Mouse (Mus musculus) lung, embryonic 14.5 days (tissue): ENCODE measurements around the gene Col2a1. TPM values are rescaled to one million over a fixed set of nuclear protein-coding genes. Genes with fewer than 3 reads are reported as not detected.

Experiments
- ATAC-seq: fragments of 200-750 bp; cut with Nextera tagmentation; 2 replicates; pipeline ENCODE4 v1.8.0; 2017; ENCODE audit warnings: mild to moderate bottlenecking, moderate TSS enrichment, moderate library complexity; ENCODE audit not compliant: insufficient read depth
- DNase-seq: peaks from one replicate; pipeline ENCODE4 v3.0.0-alpha.2; 2015
- H3K27ac ChIP-seq: fragments of 300-500 bp; sonication (generic); 2 replicates; pipeline ENCODE4 v1.5.1; 2014; ENCODE audit warnings: low read depth, mild to moderate bottlenecking, moderate library complexity
- H3K27me3 ChIP-seq: fragments of 300-500 bp; sonication (generic); 2 replicates; pipeline ENCODE4 v1.6.1; 2014; ENCODE audit warnings: low read length, control low read depth; ENCODE audit not compliant: insufficient read depth
- H3K36me3 ChIP-seq: fragments of 300-500 bp; sonication (generic); 2 replicates; pipeline ENCODE4 v1.6.1; 2014; ENCODE audit warnings: control low read depth; ENCODE audit not compliant: insufficient read depth
- H3K4me1 ChIP-seq: fragments of 300-500 bp; sonication (generic); 2 replicates; pipeline ENCODE4 v1.6.1; 2014; ENCODE audit warnings: antibody characterized with exemption, control low read depth; ENCODE audit not compliant: insufficient read depth
- H3K4me2 ChIP-seq: fragments of 300-500 bp; sonication (generic); 2 replicates; pipeline ENCODE4 v1.6.1; 2014; ENCODE audit warnings: mild to moderate bottlenecking
- H3K4me3 ChIP-seq: fragments of 300-500 bp; sonication (generic); 2 replicates; pipeline ENCODE4 v1.5.1; 2014; ENCODE audit warnings: low read depth, low read length
- H3K9ac ChIP-seq: fragments of 300-500 bp; sonication (generic); 2 replicates; pipeline ENCODE4 v1.6.1; 2014
- H3K9me3 ChIP-seq: fragments of 300-500 bp; sonication (generic); 2 replicates; pipeline ENCODE4 v1.6.1; 2016; ENCODE audit warnings: low read depth, low read length, control low read depth
- CTCF ChIP-seq: IDR thresholded peaks from 2 replicates; pipeline ENCODE4 v1.5.1; 2016; ENCODE audit warnings: antibody characterized with exemption, low read depth
- WGBS: fragments of 180-500 bp; shearing (Covaris S2); extraction: QIAGEN DNeasy Blood & Tissue Kit; methylation state at CpG from one replicate; pipeline ENCODE4 v1.1.7; 2014; 5-methylcytosine and 5-hydroxymethylcytosine counted together
- polyA plus RNA-seq: library from polyadenylated mRNA; unstranded; fragments of >200 nt; fragmentation: Nextera tagmentation; extraction: Ambion mirVana; gene quantifications from 2 replicates; pipeline ENCODE4 v1.2.1, GENCODE M21; 2014

Gene Col2a1
- polyA plus RNA-seq, 1 experiment from 2014 or later, result 33.3 TPM

- H3K9ac ChIP-seq, result peak overlapping the region; percentile 49
- no peaks in the 10 kb centered on the region for H3K36me3 ChIP-seq
- H3K9me3 ChIP-seq, result no peaks in the 10 kb centered on the region
- TF ChIP-seq CTCF, result peak; percentile 52
- ATAC-seq (peak; percentile 5; the same call in 1 of the 2 replicates), DNase-seq (peak; percentile 50)
- H3K4me1 ChIP-seq, result peaks cover 25% of the 10 kb centered on the region
- peak overlapping the region; percentile 51; the same call in 1 of the 2 replicates for H3K27ac ChIP-seq
- H3K27me3 ChIP-seq, result no peaks in the 10 kb centered on the region
- H3K4me3 ChIP-seq, result no peak overlapping the region
- 62% methylated on average over 13 of the region's 13 CpGs for WGBS
- H3K4me2 ChIP-seq, result peak overlapping the region; percentile 59; the same call in 1 of the 2 replicates
Observed at GRCm38 (mm10) chr15:97992027-97992711, 12.3 kb downstream of the Col2a1 start.

DNA sequence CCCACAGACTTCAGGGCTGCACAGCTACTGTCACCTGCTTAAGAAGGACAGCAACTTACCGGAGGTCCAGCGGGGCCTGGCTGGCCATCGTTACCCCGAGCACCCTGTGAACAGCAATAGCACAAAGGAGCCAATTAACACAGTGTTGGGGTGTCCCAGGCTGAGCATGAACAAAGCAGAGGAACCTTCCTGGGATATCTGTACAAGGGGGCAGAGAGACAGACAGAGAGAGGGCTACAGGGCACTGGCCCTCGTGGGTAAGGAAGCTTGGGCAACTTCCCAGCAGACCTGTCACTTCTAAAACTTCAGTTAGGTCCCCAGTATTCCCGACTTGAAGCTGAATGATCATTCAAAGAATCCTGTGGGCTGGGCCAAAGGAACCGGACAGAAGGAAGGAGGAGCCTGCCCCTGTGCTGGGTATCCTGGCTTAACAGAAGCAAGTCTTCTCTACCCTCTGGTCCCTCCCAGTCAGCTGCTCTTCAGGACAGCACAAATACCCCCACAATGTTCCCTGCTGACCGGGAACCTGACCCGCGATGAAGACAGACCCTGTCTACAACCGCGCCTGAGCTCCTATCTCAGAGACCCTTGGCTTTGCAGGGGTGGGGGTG is 13.1 kb downstream of the Col2a1 start:
- Histone ChIP-seq H3K4me1 (peaks cover 24% of the 10 kb centered on the region), H3K27ac (no peak overlapping the region), H3K4me3 (no peak overlapping the region), H3K9me3 (no peaks in the 10 kb centered on the region), H3K4me2 (no peak overlapping the region), H3K27me3 (no peaks in the 10 kb centered on the region), H3K36me3 (no peaks in the 10 kb centered on the region), H3K9ac (0 out of 2 replicates have a peak overlapping the region, but pooled peaks have one; percentile 3)
- 34% methylated on average over 12 of the region's 12 CpGs for WGBS
- DNase-seq, result no peak
- no peak for ATAC-seq
- TF ChIP-seq CTCF, result no peak

GRCm38 (mm10) chr15:97990721-97991120 is 13.8 kb downstream of the Col2a1 start:
- no peak for DNase-seq
- H3K27me3 ChIP-seq, result no peaks in the 10 kb centered on the region
- no peak for ATAC-seq
- H3K9ac ChIP-seq, result no peak overlapping the region
- H3K36me3 ChIP-seq, result no peaks in the 10 kb centered on the region
- no peak overlapping the region for H3K27ac ChIP-seq
- WGBS, result 21% methylated on average over 4 of the region's 4 CpGs
- no peak for TF ChIP-seq CTCF
- no peak overlapping the region for H3K4me2 ChIP-seq
- H3K4me3 ChIP-seq, result no peak overlapping the region
- no peaks in the 10 kb centered on the region for H3K9me3 ChIP-seq
- peaks cover 21% of the 10 kb centered on the region; the same call in 1 of the 2 replicates for H3K4me1 ChIP-seq

GRCm38 (mm10) chr15:97990124-97990523 is 14.4 kb downstream of the Col2a1 start:
- H3K4me1 ChIP-seq, result peaks cover 21% of the 10 kb centered on the region; the same call in 1 of the 2 replicates
- DNase-seq, result peak; percentile 64
- H3K9me3 ChIP-seq, result no peaks in the 10 kb centered on the region
- peak overlapping the region; percentile 25; the same call in 1 of the 2 replicates for H3K4me2 ChIP-seq
- peak overlapping the region; percentile 42; the same call in 1 of the 2 replicates for H3K27ac ChIP-seq
- no peak for TF ChIP-seq CTCF
- H3K4me3 ChIP-seq, result no peak overlapping the region
- no peak overlapping the region; the same call in 1 of the 2 replicates for H3K9ac ChIP-seq
- 2% methylated on average over 6 of the region's 6 CpGs for WGBS
- no peak; the same call in 1 of the 2 replicates for ATAC-seq
- H3K27me3 ChIP-seq, result no peaks in the 10 kb centered on the region
- H3K36me3 ChIP-seq, result no peaks in the 10 kb centered on the region

DNA sequence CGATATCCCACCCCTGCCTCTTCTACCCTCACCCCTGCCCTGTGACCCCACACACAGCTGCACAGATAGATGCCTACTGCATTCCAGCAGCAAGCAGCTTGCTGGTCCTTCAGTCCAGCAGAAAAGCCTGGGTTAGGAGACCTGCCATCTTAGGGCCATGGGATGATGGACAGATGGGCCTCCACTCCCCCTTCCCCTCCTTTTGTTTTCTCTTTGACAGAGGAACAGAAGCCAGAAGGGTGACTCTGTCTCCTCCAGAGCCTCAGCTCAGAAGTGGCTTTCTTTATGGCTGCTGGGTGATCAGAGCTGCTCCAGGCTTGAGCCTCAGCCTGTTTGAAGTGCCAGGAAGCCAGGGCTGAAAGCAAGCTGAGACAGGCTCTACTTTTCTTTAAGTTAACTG is 15.0 kb downstream of the Col2a1 start:
- H3K4me3 ChIP-seq, result no peak overlapping the region
- H3K4me2 ChIP-seq, result no peak overlapping the region
- no peaks in the 10 kb centered on the region for H3K36me3 ChIP-seq
- peaks cover 21% of the 10 kb centered on the region; the same call in 1 of the 2 replicates for H3K4me1 ChIP-seq
- no peak for TF ChIP-seq CTCF
- H3K9ac ChIP-seq, result no peak overlapping the region; the same call in 1 of the 2 replicates
- ATAC-seq (no peak), DNase-seq (no peak)
- H3K27me3 ChIP-seq, result no peaks in the 10 kb centered on the region
- H3K9me3 ChIP-seq, result no peaks in the 10 kb centered on the region
- H3K27ac ChIP-seq, result peak overlapping the region; percentile 30; the same call in 1 of the 2 replicates
- 9% methylated on average over 1 of the region's 1 CpGs for WGBS

DNA sequence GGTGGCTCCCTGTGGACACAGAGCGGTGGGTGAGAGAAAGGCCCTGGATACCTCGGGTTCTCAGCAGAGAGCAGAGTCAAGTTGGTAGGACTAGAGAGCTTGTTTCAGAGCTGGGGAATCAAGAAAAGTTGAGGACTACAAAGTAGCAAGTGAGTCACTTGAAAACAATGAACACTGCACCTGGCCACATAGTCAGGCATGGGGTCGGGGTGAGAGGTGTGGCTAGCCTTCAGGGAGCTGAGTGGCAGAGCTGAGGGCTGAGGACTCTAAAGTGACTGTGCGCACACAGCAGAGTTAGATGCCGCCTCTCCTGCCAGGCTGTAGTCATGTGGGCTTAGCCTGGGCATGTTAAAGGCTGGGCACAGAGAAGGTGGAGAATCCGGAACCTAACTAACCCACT is 22.9 kb downstream of the Col2a1 start:
- DNase-seq (no peak), ATAC-seq (no peak)
- Histone ChIP-seq H3K27ac (no peak overlapping the region), H3K27me3 (no peaks in the 10 kb centered on the region), H3K9ac (no peak overlapping the region), H3K4me2 (no peak overlapping the region), H3K36me3 (no peaks in the 10 kb centered on the region), H3K4me3 (no peak overlapping the region), H3K4me1 (no peaks in the 10 kb centered on the region), H3K9me3 (peaks cover 5% of the 10 kb centered on the region; the same call in 1 of the 2 replicates)
- 79% methylated on average over 6 of the region's 6 CpGs for WGBS
- no peak for TF ChIP-seq CTCF
